Mouse (Mus musculus): ENCODE measurements around the gene Trim56. TPM values are rescaled to one million over a fixed set of nuclear protein-coding genes. Genes with fewer than 3 reads are reported as not detected.

Trim56 gene
- polyA plus RNA-seq, 1 experiment: 7.4 TPM

DNA sequence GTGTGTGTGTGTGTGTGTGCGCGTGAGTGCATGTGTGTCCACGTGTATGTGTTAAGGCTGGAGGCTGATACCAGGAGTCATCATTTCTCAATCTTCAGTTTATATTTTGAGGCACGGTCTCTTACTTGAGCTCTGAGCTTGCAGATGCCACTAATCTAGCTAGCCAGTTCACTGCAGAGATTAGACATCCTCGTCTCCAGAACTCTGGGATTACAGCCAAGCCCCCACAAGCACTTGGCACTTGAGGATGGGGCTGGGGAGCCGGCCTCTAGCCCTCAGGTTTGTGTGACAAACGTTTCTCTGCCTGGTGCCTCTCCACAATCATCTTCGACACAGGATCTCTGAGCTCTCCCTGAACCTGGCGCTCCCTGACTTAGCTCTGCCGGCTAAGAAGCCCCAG lies 25.1 kb downstream of the Trim56 start:
- Histone ChIP-seq H3K4me3 (ENCODE audit: insufficient read depth, poor library complexity, severe bottlenecking) (no peak overlapping the region), H3K79me2 (ENCODE audit: control insufficient read depth, insufficient read depth) (no peaks in the 10 kb centered on the region), H3K36me3 (ENCODE audit: control insufficient read depth, insufficient read depth) (no peaks in the 10 kb centered on the region), H3K79me3 (ENCODE audit: low read depth) (no peaks in the 10 kb centered on the region), H3K27me3 (ENCODE audit: control insufficient read depth, insufficient read depth, insufficient read length) (no peaks in the 10 kb centered on the region), H3ac (ENCODE audit: control insufficient read depth, insufficient read length, low read depth) (no peak overlapping the region)
- TF ChIP-seq CTCF (IDR thresholded peaks at IDR 0.05; ENCODE audit: control insufficient read depth, insufficient read depth, insufficient read length): no peak
- no peak for TF ChIP-seq MYOD1 (IDR thresholded peaks at IDR 0.05; ENCODE audit: control insufficient read depth, insufficient read length, low read depth)
- TF ChIP-seq MYOG (IDR thresholded peaks at IDR 0.05; ENCODE audit: control insufficient read depth, extremely low read depth, insufficient read length): no peak
- no peak for TF ChIP-seq MAX (IDR thresholded peaks at IDR 0.05)
- no peak for TF ChIP-seq CEBPB (IDR thresholded peaks at IDR 0.05; ENCODE audit: low read depth)
- TF ChIP-seq FOSL1 (IDR thresholded peaks at IDR 0.05; ENCODE audit: insufficient read depth, low read length, poor library complexity, severe bottlenecking): no peak
- TF ChIP-seq USF1 (IDR thresholded peaks at IDR 0.05; ENCODE audit: low read depth): no peak

DNA sequence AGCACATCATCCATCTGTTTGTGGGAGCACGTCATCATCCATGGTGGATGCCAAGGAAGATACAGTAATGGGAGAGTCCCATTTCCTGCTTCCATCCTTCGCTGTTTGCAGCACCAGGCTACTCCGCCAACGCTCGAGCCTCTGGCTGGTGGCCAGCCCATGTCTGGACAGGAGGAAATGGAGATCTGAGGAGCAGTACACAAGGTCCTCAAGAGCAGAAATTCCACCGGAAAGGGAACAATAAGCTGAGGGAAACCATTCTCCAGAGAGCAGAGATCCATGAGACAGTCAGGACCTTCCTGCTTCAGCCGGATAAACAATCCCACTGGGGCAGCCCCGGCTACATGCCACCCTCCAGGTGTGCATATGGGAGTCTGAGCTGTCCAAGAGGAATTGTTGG lies 28.6 kb downstream of the Trim56 start:
- H3K79me2 ChIP-seq (ENCODE audit: control insufficient read depth, insufficient read depth): no peaks in the 10 kb centered on the region
- TF ChIP-seq CEBPB (IDR thresholded peaks at IDR 0.05; ENCODE audit: low read depth): no peak
- no peak for TF ChIP-seq CTCF (IDR thresholded peaks at IDR 0.05; ENCODE audit: control insufficient read depth, insufficient read depth, insufficient read length)
- no peaks in the 10 kb centered on the region for H3K79me3 ChIP-seq (ENCODE audit: low read depth)
- H3K36me3 ChIP-seq (ENCODE audit: control insufficient read depth, insufficient read depth): no peaks in the 10 kb centered on the region
- H3K27me3 ChIP-seq (ENCODE audit: control insufficient read depth, insufficient read depth, insufficient read length): no peaks in the 10 kb centered on the region
- no peak overlapping the region for H3K4me3 ChIP-seq (ENCODE audit: insufficient read depth, poor library complexity, severe bottlenecking)
- no peak overlapping the region for H3ac ChIP-seq (ENCODE audit: control insufficient read depth, insufficient read length, low read depth)

DNA sequence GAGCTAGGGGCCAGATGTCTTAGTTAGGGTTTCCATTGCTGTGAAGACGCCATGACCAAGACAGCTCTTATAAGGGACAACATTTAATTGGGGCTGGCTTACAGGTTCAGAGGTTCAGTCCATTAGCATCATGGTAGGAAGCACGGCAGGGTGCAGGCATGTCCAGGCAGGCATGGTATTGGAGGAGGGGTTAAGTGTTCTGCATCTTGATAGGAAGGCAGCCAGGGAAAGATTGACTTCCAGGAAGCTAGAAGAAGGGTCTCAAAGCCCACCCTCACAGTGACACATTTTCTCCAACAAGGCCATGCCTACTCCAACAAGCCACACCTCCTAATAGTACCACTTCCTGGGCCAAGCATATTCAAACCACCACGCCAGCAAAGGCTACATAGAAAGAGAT lies 30.3 kb downstream of the Trim56 start:
- H3K27me3 ChIP-seq (ENCODE audit: control insufficient read depth, insufficient read depth, insufficient read length): no peaks in the 10 kb centered on the region

DNA sequence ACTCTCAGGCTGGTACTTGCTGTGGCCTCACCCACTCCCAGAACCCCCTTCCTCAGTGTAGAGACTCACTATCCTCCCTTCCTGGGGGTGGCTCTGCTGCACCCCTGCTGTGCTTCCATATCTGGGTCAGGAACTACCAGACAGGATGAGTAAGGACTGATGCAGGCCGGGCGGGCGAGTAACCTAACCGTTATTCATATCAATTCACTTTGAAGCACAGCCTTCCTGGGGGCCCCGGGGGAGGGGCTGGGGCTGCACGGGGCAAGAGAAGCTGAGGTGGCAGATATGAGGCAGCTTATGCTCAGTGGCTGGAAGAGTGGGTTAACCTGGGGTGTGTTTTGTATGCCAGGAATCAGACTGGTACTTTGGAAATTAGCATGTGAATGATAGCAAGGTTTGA lies 31.0 kb downstream of the Trim56 start:
- no peaks in the 10 kb centered on the region for H3K79me2 ChIP-seq (ENCODE audit: control insufficient read depth, insufficient read depth)
- H3K4me3 ChIP-seq (ENCODE audit: insufficient read depth, poor library complexity, severe bottlenecking): no peak overlapping the region
- H3K36me3 ChIP-seq (ENCODE audit: control insufficient read depth, insufficient read depth): no peaks in the 10 kb centered on the region
- H3ac ChIP-seq (ENCODE audit: control insufficient read depth, insufficient read length, low read depth): no peak overlapping the region
- H3K27me3 ChIP-seq (ENCODE audit: control insufficient read depth, insufficient read depth, insufficient read length): no peaks in the 10 kb centered on the region
- no peak for TF ChIP-seq CEBPB (IDR thresholded peaks at IDR 0.05; ENCODE audit: low read depth)
- TF ChIP-seq USF1 (IDR thresholded peaks at IDR 0.05; ENCODE audit: low read depth): no peak
- TF ChIP-seq MAX (IDR thresholded peaks at IDR 0.05): no peak
- TF ChIP-seq FOSL1 (IDR thresholded peaks at IDR 0.05; ENCODE audit: insufficient read depth, low read length, poor library complexity, severe bottlenecking): no peak
- no peak for TF ChIP-seq CTCF (IDR thresholded peaks at IDR 0.05; ENCODE audit: control insufficient read depth, insufficient read depth, insufficient read length)
- TF ChIP-seq MYOD1 (IDR thresholded peaks at IDR 0.05; ENCODE audit: control insufficient read depth, insufficient read length, low read depth): no peak
- no peaks in the 10 kb centered on the region for H3K79me3 ChIP-seq (ENCODE audit: low read depth)

More for the DNA sequence above, 30.3 kb downstream of the Trim56 start:
- Histone ChIP-seq H3K36me3 (ENCODE audit: control insufficient read depth, insufficient read depth) (no peaks in the 10 kb centered on the region), H3ac (ENCODE audit: control insufficient read depth, insufficient read length, low read depth) (no peak overlapping the region), H3K4me3 (ENCODE audit: insufficient read depth, poor library complexity, severe bottlenecking) (no peak overlapping the region), H3K79me3 (ENCODE audit: low read depth) (no peaks in the 10 kb centered on the region), H3K79me2 (ENCODE audit: control insufficient read depth, insufficient read depth) (no peaks in the 10 kb centered on the region)
- TF ChIP-seq MYOD1 (IDR thresholded peaks at IDR 0.05; ENCODE audit: control insufficient read depth, insufficient read length, low read depth) (no peak), CEBPB (IDR thresholded peaks at IDR 0.05; ENCODE audit: low read depth) (no peak), FOSL1 (IDR thresholded peaks at IDR 0.05; ENCODE audit: insufficient read depth, low read length, poor library complexity, severe bottlenecking) (no peak), USF1 (IDR thresholded peaks at IDR 0.05; ENCODE audit: low read depth) (no peak), CTCF (IDR thresholded peaks at IDR 0.05; ENCODE audit: control insufficient read depth, insufficient read depth, insufficient read length) (no peak), MAX (IDR thresholded peaks at IDR 0.05) (no peak), MYOG (IDR thresholded peaks at IDR 0.05; ENCODE audit: control insufficient read depth, extremely low read depth, insufficient read length) (no peak)

DNA sequence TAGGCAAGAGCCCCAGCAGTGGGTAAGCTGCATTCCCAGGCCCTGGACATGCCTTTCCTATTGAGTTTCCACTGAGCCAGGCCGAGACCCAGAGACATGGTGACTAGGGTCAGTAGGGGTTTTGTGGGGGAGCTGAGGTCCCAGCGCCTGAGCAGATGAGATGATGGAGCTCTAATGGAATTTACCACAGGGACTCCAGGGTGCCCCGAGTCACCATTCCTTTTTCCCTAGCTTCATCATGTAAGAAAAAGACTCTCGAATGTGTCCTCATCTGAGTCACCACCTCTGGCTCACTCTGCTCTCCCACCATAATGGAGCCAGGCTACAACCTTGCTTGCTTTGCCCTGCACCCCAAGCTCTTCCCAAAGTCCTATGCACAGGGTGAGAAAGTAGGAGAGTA lies 33.0 kb downstream of the Trim56 start:
- H3K27me3 ChIP-seq (ENCODE audit: control insufficient read depth, insufficient read depth, insufficient read length): no peaks in the 10 kb centered on the region
- H3K79me3 ChIP-seq (ENCODE audit: low read depth): no peaks in the 10 kb centered on the region
- TF ChIP-seq FOSL1 (IDR thresholded peaks at IDR 0.05; ENCODE audit: insufficient read depth, low read length, poor library complexity, severe bottlenecking) (no peak), CEBPB (IDR thresholded peaks at IDR 0.05; ENCODE audit: low read depth) (no peak)
- H3K4me3 ChIP-seq (ENCODE audit: insufficient read depth, poor library complexity, severe bottlenecking): no peak overlapping the region
- H3K79me2 ChIP-seq (ENCODE audit: control insufficient read depth, insufficient read depth): no peaks in the 10 kb centered on the region
- no peaks in the 10 kb centered on the region for H3K36me3 ChIP-seq (ENCODE audit: control insufficient read depth, insufficient read depth)
- no peak overlapping the region for H3ac ChIP-seq (ENCODE audit: control insufficient read depth, insufficient read length, low read depth)

DNA sequence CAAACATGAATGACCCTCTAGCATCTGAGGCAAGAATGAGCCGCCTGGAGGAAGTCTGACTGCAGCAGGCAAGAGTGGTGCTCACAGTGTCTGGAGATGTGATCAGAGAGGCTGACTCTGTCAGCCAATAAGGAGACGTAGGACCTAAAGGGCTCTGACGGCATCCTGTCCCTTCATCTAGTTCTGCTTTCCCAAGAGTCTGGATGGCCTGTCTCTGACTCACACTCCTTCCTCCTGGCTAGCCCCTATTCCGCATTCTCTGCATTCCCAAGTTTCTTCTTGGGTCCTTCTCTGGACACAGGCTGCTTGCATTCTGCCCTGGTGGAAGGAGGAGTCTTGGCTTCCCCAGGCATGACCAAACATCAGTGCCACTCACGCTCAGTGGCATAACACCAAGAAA lies 36.2 kb downstream of the Trim56 start:
- Histone ChIP-seq H3K36me3 (ENCODE audit: control insufficient read depth, insufficient read depth) (no peaks in the 10 kb centered on the region), H3K79me3 (ENCODE audit: low read depth) (no peaks in the 10 kb centered on the region), H3K27me3 (ENCODE audit: control insufficient read depth, insufficient read depth, insufficient read length) (no peaks in the 10 kb centered on the region), H3ac (ENCODE audit: control insufficient read depth, insufficient read length, low read depth) (no peak overlapping the region), H3K4me3 (ENCODE audit: insufficient read depth, poor library complexity, severe bottlenecking) (no peak overlapping the region), H3K79me2 (ENCODE audit: control insufficient read depth, insufficient read depth) (no peaks in the 10 kb centered on the region)
- TF ChIP-seq MAX (IDR thresholded peaks at IDR 0.05) (peak; percentile 61), CEBPB (IDR thresholded peaks at IDR 0.05; ENCODE audit: low read depth) (peak; percentile 61), FOSL1 (IDR thresholded peaks at IDR 0.05; ENCODE audit: insufficient read depth, low read length, poor library complexity, severe bottlenecking) (peak; percentile 43), USF1 (IDR thresholded peaks at IDR 0.05; ENCODE audit: low read depth) (no peak)
